Mouse (Mus musculus) forebrain, embryonic 16.5 days (tissue): ENCODE data around the gene Rft1. TPM values are rescaled to one million over a fixed set of nuclear protein-coding genes. Genes with fewer than 3 reads are reported as not detected.

Experiments
- ATAC-seq: fragments of 200-750 bp; cut with Nextera tagmentation; 2 replicates; pipeline ENCODE4 v1.8.0; 2017; ENCODE audit warnings: mild to moderate bottlenecking, moderate library complexity
- H3K27ac ChIP-seq: fragments of 300-500 bp; sonication (generic); 2 replicates; pipeline ENCODE4 v1.5.1; 2014; ENCODE audit warnings: low read length, control low read depth
- H3K27me3 ChIP-seq: fragments of 300-500 bp; sonication (generic); replicated peaks from 2 replicates; pipeline ENCODE4 v1.6.1; 2014; ENCODE audit warnings: low read length; ENCODE audit not compliant: control insufficient read depth, insufficient read depth
- H3K36me3 ChIP-seq: fragments of 300-500 bp; sonication (generic); 2 replicates; pipeline ENCODE4 v1.6.1; 2014; ENCODE audit not compliant: control insufficient read depth, insufficient read depth
- H3K4me1 ChIP-seq: fragments of 300-500 bp; sonication (generic); replicated peaks from 2 replicates; pipeline ENCODE4 v1.6.1; 2014; ENCODE audit warnings: low read length; ENCODE audit not compliant: control insufficient read depth, insufficient read depth
- H3K4me2 ChIP-seq: fragments of 300-500 bp; sonication (generic); 2 replicates; pipeline ENCODE4 v1.6.1; 2014; ENCODE audit warnings: mild to moderate bottlenecking, low read length, control low read depth
- H3K4me3 ChIP-seq: fragments of 300-500 bp; sonication (generic); replicated peaks from 2 replicates; pipeline ENCODE4 v1.5.1; 2014; ENCODE audit warnings: mild to moderate bottlenecking, low read length, control low read depth
- H3K9ac ChIP-seq: fragments of 300-500 bp; sonication (generic); replicated peaks from 2 replicates; pipeline ENCODE4 v1.6.1; 2014; ENCODE audit warnings: low read depth, low read length, control low read depth
- H3K9me3 ChIP-seq: fragments of 300-500 bp; sonication (generic); 2 replicates; pipeline ENCODE4 v1.6.1; 2016; ENCODE audit warnings: low read length; ENCODE audit not compliant: control insufficient read depth
- WGBS: fragments of 180-500 bp; shearing (Covaris S2); extraction: QIAGEN DNeasy Blood & Tissue Kit; methylation state at CpG from one replicate; pipeline ENCODE4 v1.1.7; 2014; 5-methylcytosine and 5-hydroxymethylcytosine counted together
- polyA plus RNA-seq: library from polyadenylated mRNA; unstranded; fragments of >200 nt; fragmentation: Nextera tagmentation; extraction: Ambion mirVana; gene quantifications from 2 replicates; pipeline ENCODE4 v1.2.1, GENCODE M21; 2015

The Rft1 gene
- polyA plus RNA-seq, 1 experiment from 2014 or later: 8.5 TPM

- Histone ChIP-seq H3K9ac (no peak overlapping the region), H3K36me3 (no peaks in the 10 kb centered on the region), H3K9me3 (no peaks in the 10 kb centered on the region), H3K4me1 (no peaks in the 10 kb centered on the region), H3K27ac (no peak overlapping the region), H3K4me3 (no peak overlapping the region), H3K4me2 (no peak overlapping the region), H3K27me3 (no peaks in the 10 kb centered on the region)
- no peak for ATAC-seq
- 64% methylated on average over 2 of the region's 2 CpGs for WGBS
Measured at GRCm38 (mm10) chr14:30616751-30617150, 37.4 kb upstream of the Rft1 start.

DNA sequence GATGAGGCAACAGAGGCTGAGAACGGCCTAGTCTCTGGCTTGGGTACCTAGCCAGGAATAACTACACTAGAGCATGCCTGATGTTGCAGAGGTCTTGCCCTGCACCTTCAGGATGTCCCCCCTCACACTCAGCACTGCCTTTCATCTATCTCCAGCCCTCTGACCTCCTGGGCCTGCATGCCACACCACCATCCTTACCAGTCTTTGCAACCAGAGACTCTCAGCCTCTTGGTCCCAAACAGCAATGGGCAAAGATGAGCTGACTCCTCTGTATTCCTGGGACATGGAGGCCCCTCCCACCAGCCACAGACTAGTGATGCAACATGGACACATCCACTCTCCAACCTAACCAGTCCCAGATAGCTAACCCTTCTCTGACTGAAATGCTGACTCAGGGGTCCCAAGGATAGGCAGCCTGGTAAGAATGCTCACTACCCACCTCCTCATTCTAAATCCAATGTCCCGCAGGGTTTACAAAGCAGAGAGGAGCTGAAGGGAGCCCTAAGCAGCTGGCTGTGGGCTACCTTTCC lies 35.3 kb upstream of the Rft1 start:
- Histone ChIP-seq H3K27me3 (no peaks in the 10 kb centered on the region), H3K9ac (no peak overlapping the region), H3K4me3 (no peak overlapping the region), H3K36me3 (no peaks in the 10 kb centered on the region), H3K27ac (no peak overlapping the region), H3K9me3 (no peaks in the 10 kb centered on the region), H3K4me1 (no peaks in the 10 kb centered on the region), H3K4me2 (no peak overlapping the region)
- ATAC-seq: no peak
- WGBS: 98% methylated on average over 2 of the region's 2 CpGs

DNA sequence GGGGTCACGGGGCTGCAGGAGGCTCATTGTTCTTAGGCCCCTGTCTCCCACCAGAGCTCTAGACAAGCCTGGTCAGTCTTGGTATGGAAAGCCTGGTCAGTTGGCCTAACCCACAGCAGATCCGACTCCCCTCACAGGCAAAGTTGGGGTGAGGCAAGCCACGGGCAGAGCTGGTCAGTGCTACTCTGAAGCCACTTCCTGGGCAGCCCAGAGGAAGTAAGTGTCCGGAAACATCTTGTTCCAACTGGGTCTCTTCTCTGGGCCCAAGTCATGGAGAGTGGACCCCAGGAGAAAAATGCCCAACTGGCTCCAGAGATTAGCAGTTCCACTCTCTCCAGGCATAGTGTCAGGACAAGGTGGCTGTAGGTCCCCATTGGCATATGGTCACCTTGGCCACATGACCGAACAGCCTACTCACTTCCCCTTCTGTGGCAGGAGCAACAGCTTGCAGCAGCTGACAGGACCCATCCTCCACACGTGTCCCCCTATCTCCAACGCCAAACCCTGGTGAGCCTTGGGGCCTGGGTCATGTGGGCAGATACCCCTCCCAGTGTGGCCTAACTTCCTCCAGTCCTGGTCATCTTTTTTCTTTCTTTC lies 34.1 kb upstream of the Rft1 start:
- no peak for ATAC-seq
- H3K4me1 ChIP-seq: 0 out of 2 replicates have a peak, but pooled peaks cover 1% of the 10 kb centered on the region
- H3K36me3 ChIP-seq: no peaks in the 10 kb centered on the region
- H3K9ac ChIP-seq: no peak overlapping the region
- WGBS: 83% methylated on average over 7 of the region's 7 CpGs
- H3K4me2 ChIP-seq: no peak overlapping the region
- H3K4me3 ChIP-seq: no peak overlapping the region
- no peak overlapping the region for H3K27ac ChIP-seq
- H3K27me3 ChIP-seq: no peaks in the 10 kb centered on the region
- H3K9me3 ChIP-seq: no peaks in the 10 kb centered on the region

GRCm38 (mm10) chr14:30622130-30622529 lies 32.0 kb upstream of the Rft1 start:
- H3K9ac ChIP-seq: no peak overlapping the region
- no peaks in the 10 kb centered on the region for H3K36me3 ChIP-seq
- no peak for ATAC-seq
- no peaks in the 10 kb centered on the region; the same call in 1 of the 2 replicates for H3K27me3 ChIP-seq
- H3K9me3 ChIP-seq: no peaks in the 10 kb centered on the region
- no peak overlapping the region for H3K4me3 ChIP-seq
- WGBS: 84% methylated on average over 7 of the region's 7 CpGs
- no peak overlapping the region for H3K27ac ChIP-seq
- H3K4me1 ChIP-seq: peaks cover 13% of the 10 kb centered on the region
- H3K4me2 ChIP-seq: no peak overlapping the region

- Histone ChIP-seq H3K9ac (no peak overlapping the region), H3K4me3 (no peak overlapping the region), H3K36me3 (no peaks in the 10 kb centered on the region), H3K4me1 (peaks cover 13% of the 10 kb centered on the region), H3K27ac (no peak overlapping the region), H3K27me3 (no peaks in the 10 kb centered on the region; the same call in 1 of the 2 replicates), H3K4me2 (no peak overlapping the region), H3K9me3 (no peaks in the 10 kb centered on the region)
- no peak for ATAC-seq
- WGBS: 87% methylated on average over 8 of the region's 8 CpGs
Measured at GRCm38 (mm10) chr14:30622556-30622955, 31.6 kb upstream of the Rft1 start.

DNA sequence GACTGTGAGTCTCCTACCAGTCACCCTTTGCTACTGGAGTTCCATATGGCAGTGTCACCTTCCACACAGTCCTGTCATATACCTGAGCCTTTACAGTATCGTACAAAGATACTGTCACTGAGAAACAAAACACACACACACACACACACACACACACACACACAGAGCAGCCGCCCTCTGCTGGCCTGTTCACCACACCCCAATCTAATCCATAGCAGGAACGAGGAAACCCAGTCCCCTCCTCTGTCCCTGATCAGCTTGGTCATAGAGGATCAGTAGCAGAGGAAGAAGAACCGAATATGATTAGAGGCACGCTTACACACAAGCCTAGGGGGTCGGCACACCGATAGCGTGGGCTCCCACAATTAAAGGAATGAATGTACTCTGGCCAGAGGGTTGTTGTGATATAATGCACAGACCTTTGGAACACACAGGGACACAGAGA lies 29.9 kb upstream of the Rft1 start:
- H3K36me3 ChIP-seq: no peaks in the 10 kb centered on the region
- H3K27ac ChIP-seq: no peak overlapping the region
- 61% methylated on average over 8 of the region's 8 CpGs for WGBS
- H3K9ac ChIP-seq: no peak overlapping the region
- H3K4me1 ChIP-seq: peaks cover 13% of the 10 kb centered on the region
- no peak for ATAC-seq
- H3K4me3 ChIP-seq: peak overlapping the region; percentile 64
- H3K9me3 ChIP-seq: no peaks in the 10 kb centered on the region
- H3K4me2 ChIP-seq: peak overlapping the region; percentile 69
- no peaks in the 10 kb centered on the region; the same call in 1 of the 2 replicates for H3K27me3 ChIP-seq

GRCm38 (mm10) chr14:30625131-30625807 lies 28.9 kb upstream of the Rft1 start:
- Histone ChIP-seq H3K27ac (no peak overlapping the region), H3K4me3 (peak overlapping the region; percentile 64), H3K9me3 (no peaks in the 10 kb centered on the region), H3K9ac (peak overlapping the region; percentile 66), H3K4me2 (peak overlapping the region; percentile 69), H3K4me1 (peaks cover 13% of the 10 kb centered on the region), H3K36me3 (no peaks in the 10 kb centered on the region), H3K27me3 (no peaks in the 10 kb centered on the region; the same call in 1 of the 2 replicates)
- ATAC-seq: peak; percentile 39; the same call in 1 of the 2 replicates
- under 1% methylated on average over 39 of the region's 39 CpGs for WGBS

GRCm38 (mm10) chr14:30625856-30626726 lies 28.1 kb upstream of the Rft1 start, which contains the start of gene Prkcd:
Gene Prkcd, minus strand, starts transcription at chr14:30626210.
- WGBS: under 1% methylated on average over 65 of the region's 71 CpGs
- ATAC-seq: peak; percentile 55
- H3K9ac ChIP-seq: peak within 1 kb of the TSS; percentile 66
- H3K4me1 ChIP-seq: peaks cover 13% of the 10 kb centered on the region
- no peaks in the 10 kb centered on the region; the same call in 1 of the 2 replicates for H3K27me3 ChIP-seq
- H3K9me3 ChIP-seq: no peaks in the 10 kb centered on the region
- H3K4me2 ChIP-seq: peak within 1 kb of the TSS; percentile 69
- no peaks in the 10 kb centered on the region for H3K36me3 ChIP-seq
- peak within 1 kb of the TSS; percentile 20; the same call in 1 of the 2 replicates for H3K27ac ChIP-seq
- peak within 1 kb of the TSS; percentile 64 for H3K4me3 ChIP-seq
